Mouse (Mus musculus): ENCODE measurements around the gene Pla2g15. TPM values are rescaled to one million over a fixed set of nuclear protein-coding genes. Genes with fewer than 3 reads are reported as not detected.

The Pla2g15 gene
- polyA plus RNA-seq, 1 experiment from 2014 or later: 8.8 TPM

Other genes with a start within 250 kb of the Pla2g15 start
- 10.0 and 12.2 TPM in 2 replicates for gene Pskh1, start 250.0 kb upstream of the Pla2g15 start, polyA plus RNA-seq (2015; fragmentation: Nextera tagmentation; extraction: Ambion mirVana)
- 0.22 TPM in 1 of 2 replicates, not detected in the other for gene Ctrl, start 216.5 kb upstream of the Pla2g15 start, polyA plus RNA-seq (2015; fragmentation: Nextera tagmentation; extraction: Ambion mirVana)
- 34.8 and 40.6 TPM in 2 replicates for gene Psmb10, start 212.0 kb upstream of the Pla2g15 start, polyA plus RNA-seq (2015; fragmentation: Nextera tagmentation; extraction: Ambion mirVana)
- gene Lcat, start 207.0 kb upstream of the Pla2g15 start, polyA plus RNA-seq (2015; fragmentation: Nextera tagmentation; extraction: Ambion mirVana): 88.0 and 97.1 TPM in 2 replicates
- 11.1 and 12.0 TPM in 2 replicates for gene Slc12a4, start 184.3 kb upstream of the Pla2g15 start, polyA plus RNA-seq (2015; fragmentation: Nextera tagmentation; extraction: Ambion mirVana)
- not detected in 2 replicates for gene Dpep3, start 171.0 kb upstream of the Pla2g15 start, polyA plus RNA-seq (2015; fragmentation: Nextera tagmentation; extraction: Ambion mirVana)
- 10.5 and 10.9 TPM in 2 replicates for gene Dus2, start 159.1 kb upstream of the Pla2g15 start, polyA plus RNA-seq (2015; fragmentation: Nextera tagmentation; extraction: Ambion mirVana)
- gene Dpep2nb, start 144.4 kb upstream of the Pla2g15 start, polyA plus RNA-seq (2015; fragmentation: Nextera tagmentation; extraction: Ambion mirVana): not detected in 2 replicates
- 8.7 and 9.6 TPM in 2 replicates for gene Ddx28, start 138.5 kb upstream of the Pla2g15 start, polyA plus RNA-seq (2015; fragmentation: Nextera tagmentation; extraction: Ambion mirVana)
- 2.4 and 3.0 TPM in 2 replicates for gene Nfatc3, start 91.6 kb upstream of the Pla2g15 start, polyA plus RNA-seq (2015; fragmentation: Nextera tagmentation; extraction: Ambion mirVana)
- gene Esrp2, start 13.4 kb upstream of the Pla2g15 start, polyA plus RNA-seq (2015; fragmentation: Nextera tagmentation; extraction: Ambion mirVana): 17.5 and 20.1 TPM in 2 replicates
- 4.1 and 4.3 TPM in 2 replicates for gene Slc7a6, start 18.5 kb downstream of the Pla2g15 start, polyA plus RNA-seq (2015; fragmentation: Nextera tagmentation; extraction: Ambion mirVana)
- 9.2 and 9.7 TPM in 2 replicates for gene Slc7a6os, start 60.5 kb downstream of the Pla2g15 start, polyA plus RNA-seq (2015; fragmentation: Nextera tagmentation; extraction: Ambion mirVana)
- gene Prmt7, start 60.5 kb downstream of the Pla2g15 start, polyA plus RNA-seq (2015; fragmentation: Nextera tagmentation; extraction: Ambion mirVana): 18.0 and 19.7 TPM in 2 replicates
- 0.46 and 0.77 TPM in 2 replicates for gene Smpd3, start 187.6 kb downstream of the Pla2g15 start, polyA plus RNA-seq (2015; fragmentation: Nextera tagmentation; extraction: Ambion mirVana)